Mouse (Mus musculus) regulatory T cell (primary cell): ENCODE data around the gene Prss3.
"Not testable (repeated sequence)": the region's sequence is repeated elsewhere in the genome, so short reads cannot be mapped to it uniquely, and the experiment has no call there.

Experiments used
- in situ Hi-C: fragments of 300-600 bp; cut with MboI, MseI; formaldehyde crosslinking; loops from one replicate; pipeline ENCODE4 v1.15.1; 2025; ENCODE audit warnings: high pct_unique_total_duplicates

Gene Prss3

GRCm38 (mm10) chr6:41377578-41377977 lies at the start of gene Prss3:
Gene Prss3 (minus strand): TSS chr6:41377678.
- in situ Hi-C loops: not testable (repeated sequence)

- in situ Hi-C loops: not testable (repeated sequence)
These were observed 14.6 kb upstream of the Prss3 start, which contains the start of gene Gm5771 for GRCm38 (mm10) chr6:41392056-41392455. Gene Gm5771 (plus strand): TSS chr6:41392356.

- in situ Hi-C loops: not testable (repeated sequence)
These were observed 14.2 kb upstream of the Prss3 start for GRCm38 (mm10) chr6:41391640-41392039.

GRCm38 (mm10) chr6:41386781-41387180 lies 9.3 kb upstream of the Prss3 start:
- in situ Hi-C loops: no loop called here

- in situ Hi-C loops: not testable (repeated sequence)
These were observed 3.7 kb downstream of the Prss3 start for GRCm38 (mm10) chr6:41373772-41374171.

GRCm38 (mm10) chr6:41353932-41354331 lies 23.5 kb downstream of the Prss3 start, which contains the start of gene Try10:
Gene Try10 (plus strand): TSS chr6:41354105.
- in situ Hi-C loops: no loop called here
